Mouse (Mus musculus) erythroid progenitor cell, adult 5-6 weeks (primary cell): ENCODE measurements around the gene Hist1h2bl. TPM values are rescaled to one million over a fixed set of nuclear protein-coding genes. Genes with fewer than 3 reads are reported as not detected.

Experiments
- total RNA-seq, 2 experiments: library from RNA; stranded (forward) in 1 of 2; stranded (reverse) in 1 of 2; fragments of 150-400 nt in 1 of 2; fragments of 186-747, 209-891 nt in 1 of 2; gene quantifications; 2 replicates each; pipeline versions ENCODE4 v1.2.3 to v1.2.4; 2015 to 2017; ENCODE audit warnings: low replicate concordance in 2 of 2

Gene Hist1h2bl
- total RNA-seq, 2 experiments from 2014 or later, result 989 to 1,595 TPM

Other genes starting within 250 kb of the Hist1h2bl start
Only the 30 nearest of the 32 such genes appear.
- gene Gm10065, start 236.7 kb downstream of the Hist1h2bl start, total RNA-seq (2015; ENCODE audit: low replicate concordance), result not detected in 2 replicates
- not detected in 2 replicates for gene Gm10065, start 236.7 kb downstream of the Hist1h2bl start, total RNA-seq (2017; ENCODE audit: low replicate concordance)
- gene AK157302, start 220.9 kb downstream of the Hist1h2bl start, total RNA-seq (2015; ENCODE audit: low replicate concordance), result 2.9 and 8.4 TPM in 2 replicates
- 2.0 and 4.1 TPM in 2 replicates for gene AK157302, start 220.9 kb downstream of the Hist1h2bl start, total RNA-seq (2017; ENCODE audit: low replicate concordance)
- gene Gm11273, start 214.7 kb downstream of the Hist1h2bl start, total RNA-seq (2015; ENCODE audit: low replicate concordance), result 4.2 TPM in 1 of 2 replicates, not detected in the other
- gene Gm11273, start 214.7 kb downstream of the Hist1h2bl start, total RNA-seq (2017; ENCODE audit: low replicate concordance), result 1.5 TPM in 1 of 2 replicates, not detected in the other
- gene Zkscan8, start 185.0 kb downstream of the Hist1h2bl start, total RNA-seq (2015; ENCODE audit: low replicate concordance), result 4.0 and 11.7 TPM in 2 replicates
- 1.3 and 1.7 TPM in 2 replicates for gene Zkscan8, start 185.0 kb downstream of the Hist1h2bl start, total RNA-seq (2017; ENCODE audit: low replicate concordance)
- not detected in 2 replicates for gene Olfr1366, start 173.3 kb downstream of the Hist1h2bl start, total RNA-seq (2015; ENCODE audit: low replicate concordance)
- not detected in 2 replicates for gene Olfr1366, start 173.3 kb downstream of the Hist1h2bl start, total RNA-seq (2017; ENCODE audit: low replicate concordance)
- not detected in 2 replicates for gene Olfr1535, start 156.2 kb downstream of the Hist1h2bl start, total RNA-seq (2015; ENCODE audit: low replicate concordance)
- not detected in 2 replicates for gene Olfr1535, start 156.2 kb downstream of the Hist1h2bl start, total RNA-seq (2017; ENCODE audit: low replicate concordance)
- gene Olfr1364, start 134.4 kb downstream of the Hist1h2bl start, total RNA-seq (2015; ENCODE audit: low replicate concordance), result not detected in 2 replicates
- gene Olfr1364, start 134.4 kb downstream of the Hist1h2bl start, total RNA-seq (2017; ENCODE audit: low replicate concordance), result not detected in 2 replicates
- not detected in 2 replicates for gene Olfr1362, start 102.1 kb downstream of the Hist1h2bl start, total RNA-seq (2015; ENCODE audit: low replicate concordance)
- not detected in 2 replicates for gene Olfr1362, start 102.1 kb downstream of the Hist1h2bl start, total RNA-seq (2017; ENCODE audit: low replicate concordance)
- gene Olfr11, start 73.6 kb downstream of the Hist1h2bl start, total RNA-seq (2015; ENCODE audit: low replicate concordance), result not detected in 2 replicates
- not detected in 2 replicates for gene Olfr11, start 73.6 kb downstream of the Hist1h2bl start, total RNA-seq (2017; ENCODE audit: low replicate concordance)
- not detected in 2 replicates for gene Olfr1361, start 52.8 kb downstream of the Hist1h2bl start, total RNA-seq (2015; ENCODE audit: low replicate concordance)
- not detected in 2 replicates for gene Olfr1361, start 52.8 kb downstream of the Hist1h2bl start, total RNA-seq (2017; ENCODE audit: low replicate concordance)
- gene Olfr1360, start 38.7 kb downstream of the Hist1h2bl start, total RNA-seq (2015; ENCODE audit: low replicate concordance), result not detected in 2 replicates
- not detected in 2 replicates for gene Olfr1360, start 38.7 kb downstream of the Hist1h2bl start, total RNA-seq (2017; ENCODE audit: low replicate concordance)
- not detected in 2 replicates for gene Olfr1359, start 18.0 kb downstream of the Hist1h2bl start, total RNA-seq (2015; ENCODE audit: low replicate concordance)
- gene Olfr1359, start 18.0 kb downstream of the Hist1h2bl start, total RNA-seq (2017; ENCODE audit: low replicate concordance), result not detected in 2 replicates
- gene Hist1h2ai, start 279 bp upstream of the Hist1h2bl start, total RNA-seq (2015; ENCODE audit: low replicate concordance), result 22.6 and 24.1 TPM in 2 replicates
- gene Hist1h2ai, start 279 bp upstream of the Hist1h2bl start, total RNA-seq (2017; ENCODE audit: low replicate concordance), result 2,450 and 5,888 TPM in 2 replicates
- gene Hist1h3h, start 1.5 kb upstream of the Hist1h2bl start, total RNA-seq (2015; ENCODE audit: low replicate concordance), result 64.9 and 143 TPM in 2 replicates
- 379 and 793 TPM in 2 replicates for gene Hist1h3h, start 1.5 kb upstream of the Hist1h2bl start, total RNA-seq (2017; ENCODE audit: low replicate concordance)
- 396 and 580 TPM in 2 replicates for gene Hist1h2bm, start 5.9 kb upstream of the Hist1h2bl start, total RNA-seq (2015; ENCODE audit: low replicate concordance)
- 1,330 and 1,438 TPM in 2 replicates for gene Hist1h2bm, start 5.9 kb upstream of the Hist1h2bl start, total RNA-seq (2017; ENCODE audit: low replicate concordance)
- gene Hist1h4j, start 18.9 kb upstream of the Hist1h2bl start, total RNA-seq (2015; ENCODE audit: low replicate concordance), result 12.6 and 18.4 TPM in 2 replicates
- gene Hist1h4j, start 18.9 kb upstream of the Hist1h2bl start, total RNA-seq (2017; ENCODE audit: low replicate concordance), result 900 and 1,530 TPM in 2 replicates
- 298 and 381 TPM in 2 replicates for gene Hist1h4k, start 34.4 kb upstream of the Hist1h2bl start, total RNA-seq (2015; ENCODE audit: low replicate concordance)
- 3,827 and 6,951 TPM in 2 replicates for gene Hist1h4k, start 34.4 kb upstream of the Hist1h2bl start, total RNA-seq (2017; ENCODE audit: low replicate concordance)
- 480 and 792 TPM in 2 replicates for gene Hist1h2ak, start 37.7 kb upstream of the Hist1h2bl start, total RNA-seq (2015; ENCODE audit: low replicate concordance)
- gene Hist1h2ak, start 37.7 kb upstream of the Hist1h2bl start, total RNA-seq (2017; ENCODE audit: low replicate concordance), result 4,887 and 6,345 TPM in 2 replicates
- gene Hist1h2bn, start 38.0 kb upstream of the Hist1h2bl start, total RNA-seq (2015; ENCODE audit: low replicate concordance), result 1,688 and 1,944 TPM in 2 replicates
- gene Hist1h2bn, start 38.0 kb upstream of the Hist1h2bl start, total RNA-seq (2017; ENCODE audit: low replicate concordance), result 6,530 and 7,011 TPM in 2 replicates
- 1,815 and 1,971 TPM in 2 replicates for gene Hist1h1b, start 64.5 kb upstream of the Hist1h2bl start, total RNA-seq (2015; ENCODE audit: low replicate concordance)
- 4,746 and 7,405 TPM in 2 replicates for gene Hist1h1b, start 64.5 kb upstream of the Hist1h2bl start, total RNA-seq (2017; ENCODE audit: low replicate concordance)
- gene Hist1h3i, start 67.2 kb upstream of the Hist1h2bl start, total RNA-seq (2015; ENCODE audit: low replicate concordance), result 807 and 971 TPM in 2 replicates
- 793 and 862 TPM in 2 replicates for gene Hist1h3i, start 67.2 kb upstream of the Hist1h2bl start, total RNA-seq (2017; ENCODE audit: low replicate concordance)
- 9.4 and 13.4 TPM in 2 replicates for gene Hist1h2an, start 71.1 kb upstream of the Hist1h2bl start, total RNA-seq (2015; ENCODE audit: low replicate concordance)
- gene Hist1h2an, start 71.1 kb upstream of the Hist1h2bl start, total RNA-seq (2017; ENCODE audit: low replicate concordance), result 1,681 and 2,099 TPM in 2 replicates
- gene Hist1h2bp, start 71.3 kb upstream of the Hist1h2bl start, total RNA-seq (2015; ENCODE audit: low replicate concordance), result 31.0 and 96.0 TPM in 2 replicates
- gene Hist1h2bp, start 71.3 kb upstream of the Hist1h2bl start, total RNA-seq (2017; ENCODE audit: low replicate concordance), result 241 and 315 TPM in 2 replicates
- gene Hist1h2bq, start 94.1 kb upstream of the Hist1h2bl start, total RNA-seq (2015; ENCODE audit: low replicate concordance), result 607 and 1,040 TPM in 2 replicates
- gene Hist1h2bq, start 94.1 kb upstream of the Hist1h2bl start, total RNA-seq (2017; ENCODE audit: low replicate concordance), result 124 and 1,223 TPM in 2 replicates
- 587 and 743 TPM in 2 replicates for gene Hist1h2ao, start 94.3 kb upstream of the Hist1h2bl start, total RNA-seq (2015; ENCODE audit: low replicate concordance)
- gene Hist1h2ao, start 94.3 kb upstream of the Hist1h2bl start, total RNA-seq (2017; ENCODE audit: low replicate concordance), result 2,181 TPM in 1 of 2 replicates, not detected in the other
- 328 and 512 TPM in 2 replicates for gene Hist1h4m, start 95.6 kb upstream of the Hist1h2bl start, total RNA-seq (2015; ENCODE audit: low replicate concordance)
- 4,244 and 7,239 TPM in 2 replicates for gene Hist1h4m, start 95.6 kb upstream of the Hist1h2bl start, total RNA-seq (2017; ENCODE audit: low replicate concordance)
- 169 and 258 TPM in 2 replicates for gene Hist1h4n, start 116.1 kb upstream of the Hist1h2bl start, total RNA-seq (2015; ENCODE audit: low replicate concordance)
- gene Hist1h4n, start 116.1 kb upstream of the Hist1h2bl start, total RNA-seq (2017; ENCODE audit: low replicate concordance), result 2,740 and 4,790 TPM in 2 replicates
- 209 and 329 TPM in 2 replicates for gene Hist1h2ap, start 117.4 kb upstream of the Hist1h2bl start, total RNA-seq (2015; ENCODE audit: low replicate concordance)
- gene Hist1h2ap, start 117.4 kb upstream of the Hist1h2bl start, total RNA-seq (2017; ENCODE audit: low replicate concordance), result 6,300 and 16,342 TPM in 2 replicates
- 696 and 939 TPM in 2 replicates for gene Hist1h2br, start 117.6 kb upstream of the Hist1h2bl start, total RNA-seq (2015; ENCODE audit: low replicate concordance)
- 393 and 1,610 TPM in 2 replicates for gene Hist1h2br, start 117.6 kb upstream of the Hist1h2bl start, total RNA-seq (2017; ENCODE audit: low replicate concordance)
- not detected in 2 replicates for gene Zfp184, start 229.0 kb upstream of the Hist1h2bl start, total RNA-seq (2015; ENCODE audit: low replicate concordance)
- gene Zfp184, start 229.0 kb upstream of the Hist1h2bl start, total RNA-seq (2017; ENCODE audit: low replicate concordance), result 1.3 TPM in 1 of 2 replicates, not detected in the other